ENCODE assay signal across 8 mouse cellular contexts in the genomic region with DNA sequence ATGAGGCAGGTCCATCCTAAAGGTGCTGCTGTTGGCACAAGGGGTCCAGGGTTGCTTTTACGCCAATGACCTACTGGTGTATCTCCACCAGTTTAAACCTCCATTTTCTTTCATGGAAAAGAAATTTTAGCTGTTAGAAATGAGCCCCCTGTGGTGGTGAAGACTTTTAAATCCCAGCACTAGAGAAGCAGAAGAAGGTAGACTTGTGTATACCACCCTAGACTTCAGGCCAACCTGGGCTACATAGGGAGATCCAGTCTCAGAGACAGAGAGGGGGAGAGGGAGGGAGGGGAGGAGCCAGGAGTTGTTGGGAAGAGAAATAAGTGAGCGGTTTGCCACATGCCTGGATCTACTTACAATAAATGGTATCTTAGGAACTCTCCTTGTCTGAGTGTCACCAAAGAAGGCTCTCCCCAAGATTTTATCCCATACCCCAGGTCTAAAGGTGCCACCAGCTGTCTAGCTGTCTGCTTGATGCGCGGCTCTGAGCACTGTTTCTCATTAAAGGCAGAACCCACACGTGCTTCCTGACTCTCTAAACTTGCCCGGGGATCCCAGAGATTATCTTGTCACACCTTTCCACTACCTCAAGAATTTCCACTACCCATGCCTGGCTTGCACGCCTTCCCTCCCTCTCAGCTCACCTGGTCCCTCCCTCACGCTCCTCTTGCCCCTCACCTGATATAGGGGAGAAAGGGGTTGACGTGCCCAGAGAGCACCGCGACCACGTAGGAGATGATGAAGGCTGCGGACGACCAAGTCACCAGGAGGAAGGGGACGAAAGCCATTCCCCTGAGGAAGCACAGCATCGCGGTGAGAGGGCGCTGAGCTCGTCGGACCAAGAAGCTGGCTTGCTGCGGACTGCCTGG. TPM values are rescaled to one million over a fixed set of nuclear protein-coding genes. Genes with fewer than 3 reads are reported as not detected.
A peak's percentile ranks its signal among the peaks of the same experiment; 100 is the strongest.
DNase-seq lines count a peak whose midpoint lies in the region; ATAC-seq lines count a peak whose summit lies in the region.

No protein-coding gene starts in this region.

- DNase-seq in kidney, postnatal 25 days = no peak
- DNase-seq in gastrocnemius, adult 18-20 months (ENCODE audit: low spot score) = no peak
- no peak for DNase-seq in layer of hippocampus, adult 9-11 months
- DNase-seq in c-Kit-positive CD71-positive TER-119-positive erythroid progenitor cells, embryonic 14.5 days (ENCODE audit: low spot score) = no peak

- ATAC-seq in kidney, embryonic 14.5 days (ENCODE audit: low FRiP score, low TSS enrichment) = no peak; the same call in none of the 2 replicates
- ATAC-seq in activated CD4-positive, CD25-positive, alpha-beta regulatory T cell, adult 4 months = peak; percentile 15
- ATAC-seq in hindbrain, embryonic 13.5 days (ENCODE audit: low FRiP score) = peak; percentile 44
- peak; percentile 65 for ATAC-seq in midbrain, embryonic 13.5 days

- H3K9me3 ChIP-seq in kidney, embryonic 14.5 days (ENCODE audit: control insufficient read depth, low read length) = no peaks in the 10 kb centered on the region
- no peaks in the 10 kb centered on the region for H3K9me3 ChIP-seq in hindbrain, embryonic 13.5 days
- no peaks in the 10 kb centered on the region for H3K9me3 ChIP-seq in midbrain, embryonic 13.5 days

- no peaks in the 10 kb centered on the region for H3K36me3 ChIP-seq in kidney, embryonic 14.5 days (ENCODE audit: control insufficient read depth, insufficient read depth, low read length)
- no peaks in the 10 kb centered on the region for H3K36me3 ChIP-seq in hindbrain, embryonic 13.5 days
- H3K36me3 ChIP-seq in midbrain, embryonic 13.5 days = no peaks in the 10 kb centered on the region

- no peaks in the 10 kb centered on the region for H3K4me1 ChIP-seq in kidney, embryonic 14.5 days (ENCODE audit: control insufficient read depth, insufficient read depth, low read length)
- H3K4me1 ChIP-seq in hindbrain, embryonic 13.5 days (replicated peaks) = peaks cover 12% of the 10 kb centered on the region
- H3K4me1 ChIP-seq in midbrain, embryonic 13.5 days (replicated peaks) = peaks cover 9% of the 10 kb centered on the region

- peak overlapping the region; percentile 51 for H3K4me3 ChIP-seq in kidney, embryonic 14.5 days (ENCODE audit: low read length)
- peak overlapping the region; percentile 50 for H3K4me3 ChIP-seq in hindbrain, embryonic 13.5 days
- peak overlapping the region; percentile 53 for H3K4me3 ChIP-seq in midbrain, embryonic 13.5 days (replicated peaks)

- WGBS in kidney, embryonic 14.5 days = 9% methylated on average over 21 of the region's 21 CpGs
- WGBS in hindbrain, embryonic 13.5 days = 9% methylated on average over 21 of the region's 21 CpGs
- WGBS in midbrain, embryonic 13.5 days = 9% methylated on average over 21 of the region's 21 CpGs

- peak overlapping the region; percentile 85 for H3K4me2 ChIP-seq in kidney, embryonic 14.5 days (replicated peaks; ENCODE audit: low read depth, low read length)
- peak overlapping the region; percentile 75 for H3K4me2 ChIP-seq in hindbrain, embryonic 13.5 days
- peak overlapping the region; percentile 75 for H3K4me2 ChIP-seq in midbrain, embryonic 13.5 days (replicated peaks)

- peak overlapping the region; percentile 47 for H3K9ac ChIP-seq in kidney, embryonic 14.5 days (ENCODE audit: low read depth, low read length)
- H3K9ac ChIP-seq in hindbrain, embryonic 13.5 days = peak overlapping the region; percentile 71
- H3K9ac ChIP-seq in midbrain, embryonic 13.5 days (replicated peaks) = peak overlapping the region; percentile 64

- no peaks in the 10 kb centered on the region; the same call in 1 of the 2 replicates for H3K27me3 ChIP-seq in kidney, embryonic 14.5 days (ENCODE audit: control insufficient read depth, insufficient read depth, low read length)
- peaks cover 34% of the 10 kb centered on the region for H3K27me3 ChIP-seq in hindbrain, embryonic 13.5 days
- H3K27me3 ChIP-seq in midbrain, embryonic 13.5 days = peaks cover 22% of the 10 kb centered on the region

- no peak overlapping the region for H3K27ac ChIP-seq in kidney, embryonic 14.5 days (ENCODE audit: low read depth, low read length)
- no peak overlapping the region for H3K27ac ChIP-seq in hindbrain, embryonic 13.5 days
- H3K27ac ChIP-seq in midbrain, embryonic 13.5 days = no peak overlapping the region

RNA-seq across cellular contexts. Expression of a gene that starts 22.5 kb away (rescaled TPM):
- 0.99 and 1.0 TPM in 2 replicates for polyA plus RNA-seq in kidney, embryonic 14.5 days (2014; fragmentation: Nextera tagmentation; extraction: Ambion mirVana)
- under 1 TPM in 1 of 2 experiments, not detected in 1; 0.33 TPM for polyA plus RNA-seq in activated CD4-positive, CD25-positive, alpha-beta regulatory T cell, adult 4 months (2017; shearing (Covaris generic))
- polyA plus RNA-seq in hindbrain, embryonic 13.5 days (2015; fragmentation: Nextera tagmentation; extraction: Ambion mirVana) = 0.41 and 0.55 TPM in 2 replicates
- 0.31 and 0.36 TPM in 2 replicates for polyA plus RNA-seq in midbrain, embryonic 13.5 days (2015; fragmentation: Nextera tagmentation; extraction: Ambion mirVana)
- total RNA-seq in gastrocnemius, adult 18-20 months (2021) = 1 to 10 TPM; 1.4 to 2.9 TPM

RNA-seq across cellular contexts. Expression of a gene that starts 22.6 kb away (rescaled TPM):
- polyA plus RNA-seq in kidney, embryonic 14.5 days (2014; fragmentation: Nextera tagmentation; extraction: Ambion mirVana) = 6.7 and 17.6 TPM in 2 replicates
- 1 to 10 TPM; 3.4 to 4.8 TPM for polyA plus RNA-seq in activated CD4-positive, CD25-positive, alpha-beta regulatory T cell, adult 4 months (2017; shearing (Covaris generic))
- polyA plus RNA-seq in hindbrain, embryonic 13.5 days (2015; fragmentation: Nextera tagmentation; extraction: Ambion mirVana) = 13.8 and 15.9 TPM in 2 replicates
- polyA plus RNA-seq in midbrain, embryonic 13.5 days (2015; fragmentation: Nextera tagmentation; extraction: Ambion mirVana) = 12.9 and 13.4 TPM in 2 replicates
- total RNA-seq in gastrocnemius, adult 18-20 months (2021) = 10 to 100 TPM; 18.8 to 19.9 TPM
